Mouse (Mus musculus) embryonic facial prominence, embryonic 14.5 days (tissue): ENCODE data around the gene Crybb1. TPM values are rescaled to one million over a fixed set of nuclear protein-coding genes. Genes with fewer than 3 reads are reported as not detected.

Experiments
- ATAC-seq: fragments of 200-750 bp; cut with Nextera tagmentation; 2 replicates; pipeline ENCODE4 v1.8.0; 2017; ENCODE audit warnings: low read depth, moderate number of reproducible peaks, moderate TSS enrichment
- DNase-seq: peaks from one replicate; pipeline ENCODE4 v3.0.0-alpha.2; 2015; ENCODE audit warnings: low spot score
- H3K27ac ChIP-seq: fragments of 300-500 bp; sonication (generic); replicated peaks from 2 replicates; pipeline ENCODE4 v1.5.1; 2014; ENCODE audit warnings: low read depth, mild to moderate bottlenecking, low read length, moderate library complexity
- H3K27me3 ChIP-seq: fragments of 300-500 bp; sonication (generic); replicated peaks from 2 replicates; pipeline ENCODE4 v1.6.1; 2014; ENCODE audit warnings: low read length; ENCODE audit not compliant: control insufficient read depth, insufficient read depth
- H3K36me3 ChIP-seq: fragments of 300-500 bp; sonication (generic); 2 replicates; pipeline ENCODE4 v1.6.1; 2014; ENCODE audit warnings: low read length, mixed read lengths; ENCODE audit not compliant: control insufficient read depth, insufficient read depth
- H3K4me1 ChIP-seq: fragments of 300-500 bp; sonication (generic); 2 replicates; pipeline ENCODE4 v1.6.1; 2014; ENCODE audit warnings: antibody characterized with exemption, low read length; ENCODE audit not compliant: control insufficient read depth, insufficient read depth
- H3K4me2 ChIP-seq: fragments of 300-500 bp; sonication (generic); 2 replicates; pipeline ENCODE4 v1.6.1; 2014; ENCODE audit warnings: low read depth, mild to moderate bottlenecking, low read length, moderate library complexity, mixed read lengths
- H3K4me3 ChIP-seq: fragments of 300-500 bp; sonication (generic); 2 replicates; pipeline ENCODE4 v1.5.1; 2014; ENCODE audit warnings: low read depth, mild to moderate bottlenecking, low read length
- H3K9ac ChIP-seq: fragments of 300-500 bp; sonication (generic); 2 replicates; pipeline ENCODE4 v1.6.1; 2014; ENCODE audit warnings: low read depth, mild to moderate bottlenecking, low read length, moderate library complexity, mixed read lengths
- H3K9me3 ChIP-seq: fragments of 300-500 bp; sonication (generic); 2 replicates; pipeline ENCODE4 v1.6.1; 2016; ENCODE audit warnings: low read length; ENCODE audit not compliant: control insufficient read depth
- WGBS: fragments of 180-500 bp; shearing (Covaris S2); extraction: QIAGEN DNeasy Blood & Tissue Kit; methylation state at CpG from one replicate; pipeline ENCODE4 v1.1.7; 2014; 5-methylcytosine and 5-hydroxymethylcytosine counted together
- polyA plus RNA-seq: library from polyadenylated mRNA; unstranded; fragments of >200 nt; fragmentation: Nextera tagmentation; extraction: Ambion mirVana; gene quantifications from 2 replicates; pipeline ENCODE4 v1.2.1, GENCODE M21; 2014

Gene Crybb1
- 1.8 and 3.2 TPM in 2 replicates for polyA plus RNA-seq

GRCm38 (mm10) chr5:112255426-112255825 is at the start of gene Crybb1:
Gene Crybb1 (plus strand): TSS chr5:112255815.
- Histone ChIP-seq H3K4me1 (peaks cover 6% of the 10 kb centered on the region; the same call in 1 of the 2 replicates), H3K27ac (no peak within 1 kb of the TSS), H3K9ac (peak within 1 kb of the TSS; percentile 10; the same call in 1 of the 2 replicates), H3K27me3 (no peaks in the 10 kb centered on the region), H3K36me3 (no peaks in the 10 kb centered on the region), H3K4me3 (no peak within 1 kb of the TSS), H3K4me2 (no peak within 1 kb of the TSS), H3K9me3 (no peaks in the 10 kb centered on the region)
- ATAC-seq (no peak), DNase-seq (no peak)
- 45% methylated on average over 3 of the region's 3 CpGs for WGBS

GRCm38 (mm10) chr5:112206543-112207255 is 48.9 kb upstream of the Crybb1 start:
- no peak overlapping the region for H3K9ac ChIP-seq
- WGBS: 21% methylated on average over 16 of the region's 16 CpGs
- no peaks in the 10 kb centered on the region for H3K27me3 ChIP-seq
- H3K4me3 ChIP-seq: no peak overlapping the region
- DNase-seq: no peak
- peak overlapping the region; percentile 21; the same call in 1 of the 2 replicates for H3K4me2 ChIP-seq
- H3K27ac ChIP-seq: no peak overlapping the region
- H3K4me1 ChIP-seq: peaks cover 7% of the 10 kb centered on the region; the same call in 1 of the 2 replicates
- ATAC-seq: peak; percentile 44; the same call in 1 of the 2 replicates
- H3K36me3 ChIP-seq: no peaks in the 10 kb centered on the region
- no peaks in the 10 kb centered on the region for H3K9me3 ChIP-seq

- Histone ChIP-seq H3K36me3 (no peaks in the 10 kb centered on the region), H3K27ac (no peak overlapping the region), H3K4me1 (peaks cover 7% of the 10 kb centered on the region; the same call in 1 of the 2 replicates), H3K4me3 (no peak overlapping the region), H3K4me2 (no peak overlapping the region), H3K27me3 (no peaks in the 10 kb centered on the region), H3K9me3 (no peaks in the 10 kb centered on the region), H3K9ac (no peak overlapping the region)
- ATAC-seq (no peak), DNase-seq (no peak)
- 22% methylated on average over 4 of the region's 4 CpGs for WGBS
Measured at GRCm38 (mm10) chr5:112208321-112208720, 47.3 kb upstream of the Crybb1 start.

- Histone ChIP-seq H3K9ac (no peak overlapping the region), H3K36me3 (no peaks in the 10 kb centered on the region), H3K9me3 (no peaks in the 10 kb centered on the region), H3K4me1 (peaks cover 12% of the 10 kb centered on the region), H3K27ac (no peak overlapping the region), H3K27me3 (no peaks in the 10 kb centered on the region), H3K4me3 (no peak overlapping the region), H3K4me2 (no peak overlapping the region)
- WGBS: 19% methylated on average over 8 of the region's 8 CpGs
- no peak for ATAC-seq
- DNase-seq: peak; percentile 51
Measured at GRCm38 (mm10) chr5:112210104-112210503, 45.5 kb upstream of the Crybb1 start.

- no peak overlapping the region for H3K9ac ChIP-seq
- ATAC-seq: no peak
- DNase-seq: no peak
- H3K4me1 ChIP-seq: peaks cover 12% of the 10 kb centered on the region
- no peaks in the 10 kb centered on the region for H3K27me3 ChIP-seq
- no peak overlapping the region for H3K27ac ChIP-seq
- H3K9me3 ChIP-seq: no peaks in the 10 kb centered on the region
- H3K4me3 ChIP-seq: no peak overlapping the region
- no peaks in the 10 kb centered on the region for H3K36me3 ChIP-seq
- H3K4me2 ChIP-seq: no peak overlapping the region
- WGBS: 83% methylated on average over 7 of the region's 7 CpGs
Measured at GRCm38 (mm10) chr5:112211911-112212310, 43.7 kb upstream of the Crybb1 start.

GRCm38 (mm10) chr5:112212711-112213264 is 42.8 kb upstream of the Crybb1 start:
- no peak overlapping the region for H3K27ac ChIP-seq
- H3K4me1 ChIP-seq: peaks cover 12% of the 10 kb centered on the region
- no peak overlapping the region for H3K9ac ChIP-seq
- no peak overlapping the region for H3K4me2 ChIP-seq
- WGBS: 65% methylated on average over 6 of the region's 6 CpGs
- H3K4me3 ChIP-seq: no peak overlapping the region
- no peaks in the 10 kb centered on the region for H3K9me3 ChIP-seq
- no peak for DNase-seq
- no peak for ATAC-seq
- no peaks in the 10 kb centered on the region for H3K27me3 ChIP-seq
- no peaks in the 10 kb centered on the region for H3K36me3 ChIP-seq

- H3K36me3 ChIP-seq: no peaks in the 10 kb centered on the region
- DNase-seq: peak; percentile 58
- no peak overlapping the region; the same call in 1 of the 2 replicates for H3K4me2 ChIP-seq
Measured at GRCm38 (mm10) chr5:112213331-112214240, 42.0 kb upstream of the Crybb1 start.

GRCm38 (mm10) chr5:112214419-112214818 is 41.2 kb upstream of the Crybb1 start:
- peak; percentile 78 for DNase-seq
- Histone ChIP-seq H3K9ac (no peak overlapping the region), H3K9me3 (no peaks in the 10 kb centered on the region), H3K4me2 (peak overlapping the region; percentile 21; the same call in 1 of the 2 replicates), H3K27me3 (no peaks in the 10 kb centered on the region), H3K27ac (no peak overlapping the region), H3K36me3 (no peaks in the 10 kb centered on the region), H3K4me3 (no peak overlapping the region), H3K4me1 (peaks cover 12% of the 10 kb centered on the region)
- peak; percentile 23; the same call in 1 of the 2 replicates for ATAC-seq
- 2% methylated on average over 10 of the region's 10 CpGs for WGBS

More at GRCm38 (mm10) chr5:112213331-112214240, 42.0 kb upstream of the Crybb1 start:
- no peak overlapping the region for H3K27ac ChIP-seq
- WGBS: 33% methylated on average over 19 of the region's 19 CpGs
- H3K4me1 ChIP-seq: peaks cover 12% of the 10 kb centered on the region
- H3K4me3 ChIP-seq: no peak overlapping the region
- H3K9me3 ChIP-seq: no peaks in the 10 kb centered on the region
- no peaks in the 10 kb centered on the region for H3K27me3 ChIP-seq
- H3K9ac ChIP-seq: no peak overlapping the region
- ATAC-seq: peak; percentile 24; the same call in 1 of the 2 replicates
